Mouse (Mus musculus): ENCODE measurements around the gene Ppm1e.

DNA sequence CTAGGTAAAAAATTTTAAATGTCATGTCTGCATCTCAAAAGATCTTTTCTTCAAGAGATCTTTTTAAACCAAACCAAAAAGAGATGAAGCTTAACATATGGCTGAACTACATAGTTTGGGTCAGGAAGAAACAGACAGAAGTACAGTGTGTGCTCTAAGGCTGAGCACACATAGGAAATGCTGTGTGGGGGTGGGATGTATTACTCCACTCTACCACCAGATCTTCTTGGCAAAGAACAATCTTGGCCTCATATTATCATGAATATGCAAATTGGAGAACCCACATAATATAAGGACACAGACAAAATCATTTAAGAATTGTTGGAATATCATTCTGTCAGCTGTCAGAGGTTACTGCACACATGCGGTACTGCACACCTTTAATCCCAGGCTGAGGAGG lies 26.9 kb upstream of the Ppm1e start:
- TF ChIP-seq POLR2A (IDR thresholded peaks at IDR 0.05; ENCODE audit: control insufficient read depth, extremely low read depth, insufficient read depth, low read length, poor library complexity) (no peak), CTCF (IDR thresholded peaks at IDR 0.05; ENCODE audit: borderline replicate concordance, control insufficient read depth, extremely low read depth, insufficient read depth, low read length, poor library complexity) (no peak)

Measured in thymus, adult 2 months (tissue).